ENCODE assay signal across 21 mouse cellular contexts in the genomic region with DNA sequence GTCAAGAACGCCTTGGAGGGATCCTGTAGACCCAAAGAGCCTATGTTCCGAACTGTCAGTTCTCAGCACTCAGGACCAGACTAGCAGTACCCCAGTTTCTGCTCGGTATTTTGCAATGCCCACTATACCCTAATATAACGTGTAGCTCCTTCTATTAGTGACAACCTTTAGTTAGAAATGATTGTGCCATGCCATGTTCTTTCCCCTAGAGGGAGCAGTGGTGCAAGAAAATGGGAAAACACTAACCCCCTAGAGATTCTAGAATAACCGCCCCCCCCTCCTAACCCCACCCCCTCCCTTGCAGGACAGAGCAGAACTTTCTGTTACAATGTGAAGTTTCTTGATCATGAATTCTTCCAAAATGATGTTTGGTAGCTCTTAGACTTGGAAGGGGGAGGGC. TPM values are rescaled to one million over a fixed set of nuclear protein-coding genes. Genes with fewer than 3 reads are reported as not detected.
DNase-seq lines count a peak whose midpoint lies in the region; ATAC-seq and TF ChIP-seq lines count a peak whose summit lies in the region.
"Had no signal": no experiment of that assay in that cellular context is flagged by ENCODE, and none has a peak within 500 bp of the region (broad histone marks: within the 10 kb centered on the region; RNA-seq: fewer than 3 reads in every experiment).

No protein-coding gene starts in this region.

- no peak overlapping the region for H3K9ac ChIP-seq in hindbrain, postnatal 0 days (replicated peaks; ENCODE audit: low read length)
- no peak overlapping the region for H3K9ac ChIP-seq in hindbrain, embryonic 16.5 days (ENCODE audit: low read depth, low read length)
- H3K9ac ChIP-seq in lung, postnatal 0 days (replicated peaks; ENCODE audit: low read depth) = no peak overlapping the region
- H3K9ac ChIP-seq: forebrain, embryonic 12.5 days; kidney, embryonic 15.5 days; limb, embryonic 13.5 days; midbrain, embryonic 13.5 days; neural tube, embryonic 15.5 days had no signal

- H3K4me1 ChIP-seq in hindbrain, postnatal 0 days (ENCODE audit: insufficient read depth, low read length) = peaks cover 17% of the 10 kb centered on the region; the same call in 1 of the 2 replicates
- H3K4me1 ChIP-seq in hindbrain, embryonic 16.5 days (ENCODE audit: control insufficient read depth, insufficient read depth, low read depth, low read length) = peaks cover 12% of the 10 kb centered on the region
- peaks cover 9% of the 10 kb centered on the region; the same call in 1 of the 2 replicates for H3K4me1 ChIP-seq in lung, postnatal 0 days (ENCODE audit: insufficient read depth, low read depth, low read length)

- H3K36me3 ChIP-seq in hindbrain, postnatal 0 days (ENCODE audit: insufficient read depth, low read length) = no peaks in the 10 kb centered on the region
- no peaks in the 10 kb centered on the region for H3K36me3 ChIP-seq in hindbrain, embryonic 16.5 days (ENCODE audit: control insufficient read depth, insufficient read depth, low read length)
- H3K36me3 ChIP-seq in lung, postnatal 0 days (ENCODE audit: insufficient read depth, low read length) = no peaks in the 10 kb centered on the region
- H3K36me3 ChIP-seq: forebrain, embryonic 12.5 days; kidney, embryonic 15.5 days; limb, embryonic 13.5 days; midbrain, embryonic 13.5 days; neural tube, embryonic 15.5 days had no signal

- 70% methylated on average over 5 of the region's 5 CpGs for WGBS in hindbrain, postnatal 0 days
- 70% methylated on average over 5 of the region's 5 CpGs for WGBS in hindbrain, embryonic 16.5 days
- 66% methylated on average over 5 of the region's 5 CpGs for WGBS in lung, postnatal 0 days

- H3K9me3 ChIP-seq in hindbrain, postnatal 0 days (ENCODE audit: low read length) = no peaks in the 10 kb centered on the region
- no peaks in the 10 kb centered on the region for H3K9me3 ChIP-seq in hindbrain, embryonic 16.5 days (ENCODE audit: control insufficient read depth, low read length)
- no peaks in the 10 kb centered on the region for H3K9me3 ChIP-seq in lung, postnatal 0 days (ENCODE audit: low read length)
- H3K9me3 ChIP-seq: forebrain, embryonic 12.5 days; kidney, embryonic 15.5 days; limb, embryonic 13.5 days; midbrain, embryonic 13.5 days; neural tube, embryonic 15.5 days had no signal

- no peak for ATAC-seq in hindbrain, postnatal 0 days
- no peak for ATAC-seq in hindbrain, embryonic 16.5 days
- ATAC-seq in lung, postnatal 0 days = no peak
- ATAC-seq: CD4-positive, CD25-positive, alpha-beta regulatory T cell, adult 4 months; inflammation-experienced regulatory T-cells, adult 6 months; midbrain, embryonic 13.5 days; Patski had no signal

- no peaks in the 10 kb centered on the region; the same call in 1 of the 2 replicates for H3K27me3 ChIP-seq in hindbrain, postnatal 0 days (ENCODE audit: insufficient read depth, low read length)
- H3K27me3 ChIP-seq in hindbrain, embryonic 16.5 days (replicated peaks; ENCODE audit: control insufficient read depth, insufficient read depth, low read length) = peaks cover 15% of the 10 kb centered on the region; the same call in 1 of the 2 replicates
- H3K27me3 ChIP-seq in lung, postnatal 0 days (replicated peaks; ENCODE audit: insufficient read depth, low read length) = peaks cover 6% of the 10 kb centered on the region
- H3K27me3 ChIP-seq: Patski had no signal

- TF ChIP-seq EP300 in lung, postnatal 0 days (IDR thresholded peaks at IDR 0.05) = no peak

- no peak overlapping the region for H3K4me2 ChIP-seq in hindbrain, postnatal 0 days (ENCODE audit: low read depth, low read length)
- no peak overlapping the region for H3K4me2 ChIP-seq in hindbrain, embryonic 16.5 days (ENCODE audit: low read length)
- no peak overlapping the region for H3K4me2 ChIP-seq in lung, postnatal 0 days (replicated peaks; ENCODE audit: low read depth, low read length)
- H3K4me2 ChIP-seq: forebrain, embryonic 12.5 days; kidney, embryonic 15.5 days; limb, embryonic 13.5 days; midbrain, embryonic 13.5 days; neural tube, embryonic 15.5 days had no signal

- DNase-seq in hindbrain, postnatal 0 days (ENCODE audit: low spot score) = peak; percentile 42
- DNase-seq in lung, postnatal 0 days (ENCODE audit: low spot score) = no peak
- no peak for DNase-seq in lung, postnatal 14 days
- DNase-seq in ES-CJ7 (ENCODE audit: low read depth, low spot score) = peak; percentile 48
- no peak for DNase-seq in frontal cortex, adult 2 months (ENCODE audit: extremely low spot score in 1 of 2, low spot score in 1 of 2)
- DNase-seq in adrenal gland, postnatal 14 days = no peak
- DNase-seq: cerebellum, postnatal 14 days; lung, adult 18-20 months; right cerebral cortex, postnatal 4 days; thymus, postnatal 36 days had no signal

- H3K27ac ChIP-seq in hindbrain, postnatal 0 days = no peak overlapping the region
- H3K27ac ChIP-seq in hindbrain, embryonic 16.5 days (ENCODE audit: low read depth, low read length) = no peak overlapping the region
- H3K27ac ChIP-seq in lung, postnatal 0 days (ENCODE audit: low read length) = no peak overlapping the region
- H3K27ac ChIP-seq: forebrain, embryonic 12.5 days; kidney, embryonic 15.5 days; limb, embryonic 13.5 days; midbrain, embryonic 13.5 days; neural tube, embryonic 15.5 days had no signal

- TF ChIP-seq CTCF in hindbrain, postnatal 0 days (IDR thresholded peaks at IDR 0.05; ENCODE audit: low read depth) = peak; percentile 46; the same call in 1 of the 2 replicates
- TF ChIP-seq CTCF in lung, postnatal 0 days (IDR thresholded peaks at IDR 0.05) = peak; percentile 45

- no peak overlapping the region for H3K4me3 ChIP-seq in hindbrain, postnatal 0 days (ENCODE audit: low read length)
- no peak overlapping the region for H3K4me3 ChIP-seq in hindbrain, embryonic 16.5 days (ENCODE audit: low read length)
- no peak overlapping the region for H3K4me3 ChIP-seq in lung, postnatal 0 days (ENCODE audit: low read depth, low read length)
- H3K4me3 ChIP-seq: forebrain, embryonic 12.5 days; kidney, embryonic 15.5 days; limb, embryonic 13.5 days; midbrain, embryonic 13.5 days; myocyte; neural tube, embryonic 15.5 days had no signal

RNA-seq across cellular contexts. Expression of a gene that starts 1.4 kb away (rescaled TPM):
- total RNA-seq in hindbrain, postnatal 0 days (2014; rRNA removed) = 62.4 and 69.9 TPM in 2 replicates
- 22.0 and 22.9 TPM in 2 replicates for polyA plus RNA-seq in hindbrain, postnatal 0 days (2015; fragmentation: Nextera tagmentation; extraction: Ambion mirVana)
- polyA plus RNA-seq in hindbrain, embryonic 16.5 days (2015; fragmentation: Nextera tagmentation; extraction: Ambion mirVana) = 18.4 and 19.5 TPM in 2 replicates
- 5.0 and 5.5 TPM in 2 replicates for polyA plus RNA-seq in lung, postnatal 0 days (2015; fragmentation: Nextera tagmentation; extraction: Ambion mirVana)
- 22.6 and 23.6 TPM in 2 replicates for polyA plus RNA-seq in frontal cortex, adult 2 months (2012; rRNA removed)
- total RNA-seq in adrenal gland, postnatal 14 days (2021) = 8.9 and 10.7 TPM in 2 replicates
- polyA plus RNA-seq: CD4-positive, CD25-positive, alpha-beta regulatory T cell, adult 4 months; inflammation-experienced regulatory T-cells, adult 6 months had no signal

RNA-seq across cellular contexts. Expression of a gene that starts 12.8 kb away (rescaled TPM):
- 2.3 and 9.9 TPM in 2 replicates for total RNA-seq in hindbrain, postnatal 0 days (2014; rRNA removed)
- polyA plus RNA-seq in hindbrain, postnatal 0 days (2015; fragmentation: Nextera tagmentation; extraction: Ambion mirVana) = 19.9 and 21.4 TPM in 2 replicates
- polyA plus RNA-seq in hindbrain, embryonic 16.5 days (2015; fragmentation: Nextera tagmentation; extraction: Ambion mirVana) = 17.9 and 21.7 TPM in 2 replicates
- 37.3 and 41.4 TPM in 2 replicates for polyA plus RNA-seq in lung, postnatal 0 days (2015; fragmentation: Nextera tagmentation; extraction: Ambion mirVana)
- 10.1 and 10.6 TPM in 2 replicates for polyA plus RNA-seq in frontal cortex, adult 2 months (2012; rRNA removed)
- 0.41 and 0.94 TPM in 2 replicates for total RNA-seq in adrenal gland, postnatal 14 days (2021)
- total RNA-seq: hematopoietic stem cell, adult 5-6 weeks had no signal
- polyA plus RNA-seq: CD4-positive, CD25-positive, alpha-beta regulatory T cell, adult 4 months; inflammation-experienced regulatory T-cells, adult 6 months; kidney, embryonic 15.5 days had no signal

RNA-seq across cellular contexts. Expression of a gene that starts 39.4 kb away (rescaled TPM):
- 29.2 and 40.7 TPM in 2 replicates for total RNA-seq in hindbrain, postnatal 0 days (2014; rRNA removed)
- polyA plus RNA-seq in hindbrain, postnatal 0 days (2015; fragmentation: Nextera tagmentation; extraction: Ambion mirVana) = 68.6 and 71.6 TPM in 2 replicates
- polyA plus RNA-seq in hindbrain, embryonic 16.5 days (2015; fragmentation: Nextera tagmentation; extraction: Ambion mirVana) = 74.1 and 76.8 TPM in 2 replicates
- polyA plus RNA-seq in lung, postnatal 0 days (2015; fragmentation: Nextera tagmentation; extraction: Ambion mirVana) = 23.7 and 28.5 TPM in 2 replicates
- 39.5 and 42.0 TPM in 2 replicates for polyA plus RNA-seq in frontal cortex, adult 2 months (2012; rRNA removed)
- 27.6 and 27.9 TPM in 2 replicates for total RNA-seq in adrenal gland, postnatal 14 days (2021)

RNA-seq across cellular contexts. Expression of a gene that starts 39.6 kb away (rescaled TPM):
- total RNA-seq in hindbrain, postnatal 0 days (2014; rRNA removed) = 4.2 and 4.8 TPM in 2 replicates
- polyA plus RNA-seq in hindbrain, postnatal 0 days (2015; fragmentation: Nextera tagmentation; extraction: Ambion mirVana) = 2.3 and 2.7 TPM in 2 replicates
- 2.4 and 2.8 TPM in 2 replicates for polyA plus RNA-seq in hindbrain, embryonic 16.5 days (2015; fragmentation: Nextera tagmentation; extraction: Ambion mirVana)
- polyA plus RNA-seq in lung, postnatal 0 days (2015; fragmentation: Nextera tagmentation; extraction: Ambion mirVana) = 1.1 and 1.3 TPM in 2 replicates
- 0.71 and 0.90 TPM in 2 replicates for polyA plus RNA-seq in frontal cortex, adult 2 months (2012; rRNA removed)
- total RNA-seq in adrenal gland, postnatal 14 days (2021) = 2.0 and 2.4 TPM in 2 replicates

Comparison
In these comparisons a context has a peak if more than half of its experiments do, and no peak if none do; other contexts are left out.
1. DNase-seq: peak in hindbrain, postnatal 0 days (single experiment) and ES-CJ7 (single experiment); none in lung, postnatal 0 days (single experiment), lung, postnatal 14 days (single experiment), frontal cortex, adult 2 months (0 of 2) and adrenal gland, postnatal 14 days (single experiment).